Mouse (Mus musculus): ENCODE measurements at regions not wholly inside any gene's neighbourhood (a gene's known extent, or its start where the extent isn't known, plus 50 kb on each side); places are given as distances from the start of the nearest gene placed in this dataset.

- TF ChIP-seq CTCF (IDR thresholded peaks at IDR 0.05 in 2 of 3, conservative IDR thresholded peaks at IDR 0.05 in 1 of 3; ENCODE audit: control insufficient read depth in 1 of 3, insufficient read depth in 1 of 3, low read depth in 2 of 3, low read length in 3 of 3, poor library complexity in 1 of 3, severe bottlenecking in 1 of 3): no peak
- no peak for TF ChIP-seq GABPA (IDR thresholded peaks at IDR 0.05; ENCODE audit: low read depth, low read length)
- no peak for TF ChIP-seq HCFC1 (IDR thresholded peaks at IDR 0.05; ENCODE audit: low read depth, low read length)
- no peak for TF ChIP-seq POLR2A (IDR thresholded peaks at IDR 0.05; ENCODE audit: control insufficient read depth in 1 of 2, insufficient read depth in 1 of 2, low read depth in 1 of 2, low read length in 2 of 2, poor library complexity in 1 of 2)
- no peak for TF ChIP-seq E2F4 (IDR thresholded peaks at IDR 0.05; ENCODE audit: borderline replicate concordance, low read depth, low read length)
- no peak for TF ChIP-seq ZNF384 (IDR thresholded peaks at IDR 0.05; ENCODE audit: low read depth, low read length)
- TF ChIP-seq GATA1 (IDR thresholded peaks at IDR 0.05; ENCODE audit: low read depth, low read length): no peak
- no peak for TF ChIP-seq MYC (IDR thresholded peaks at IDR 0.05; ENCODE audit: low read depth, low read length)
- no peak for TF ChIP-seq MXI1 (IDR thresholded peaks at IDR 0.05; ENCODE audit: low read depth, low read length)
- no peak for TF ChIP-seq ZC3H11A (IDR thresholded peaks at IDR 0.05; ENCODE audit: low read depth, low read length)
- TF ChIP-seq TCF12 (IDR thresholded peaks at IDR 0.05; ENCODE audit: low read depth, low read length): no peak
- no peak for TF ChIP-seq EP300 (IDR thresholded peaks at IDR 0.05; ENCODE audit: low read depth in 1 of 2, low read length in 2 of 2)
- no peak for TF ChIP-seq TBP (IDR thresholded peaks at IDR 0.05; ENCODE audit: low read depth, low read length)
- TF ChIP-seq ZMIZ1 (IDR thresholded peaks at IDR 0.05; ENCODE audit: low read depth, low read length): no peak
Measured at GRCm38 (mm10) chr3:50999745-51000144, 224.5 kb upstream of the Noct start.

All from MEL (cell line).